Mouse (Mus musculus): ENCODE data around the gene Csnk2b. TPM values are rescaled to one million over a fixed set of nuclear protein-coding genes. Genes with fewer than 3 reads are reported as not detected.

Csnk2b gene
- polyA plus RNA-seq, 2 experiments, result 79.2 to 127 TPM

GRCm38 (mm10) chr17:35077285-35077684 is 44.6 kb downstream of the Csnk2b start:
- Histone ChIP-seq H3K4me2 (ENCODE audit: low read depth) (no peak overlapping the region), H3K27me3 (ENCODE audit: control insufficient read depth, insufficient read depth, low read length) (no peaks in the 10 kb centered on the region), H3K9me3 (ENCODE audit: control insufficient read depth, low read length) (no peaks in the 10 kb centered on the region), H3K27ac (no peak overlapping the region), H3K36me3 (replicated peaks; ENCODE audit: control insufficient read depth, insufficient read depth, low read depth) (no peaks in the 10 kb centered on the region), H3K9ac (replicated peaks) (no peak overlapping the region), H3K4me1 (replicated peaks; ENCODE audit: control insufficient read depth in 2 of 2, insufficient read depth in 2 of 2, low read length in 1 of 2) (peaks cover 12 to 24% of the 10 kb centered on the region in 2 experiments), H3K4me3 (ENCODE audit: insufficient read depth in 1 of 2, low read depth in 2 of 2, low read length in 2 of 2) (no peak overlapping the region)
- DNase-seq (ENCODE audit: low read depth in 3 of 3, low spot score in 3 of 3), result no peak
- no peak for TF ChIP-seq EP300 (IDR thresholded peaks at IDR 0.05; ENCODE audit: low read depth)
- no peak for TF ChIP-seq CTCF (IDR thresholded peaks at IDR 0.05; ENCODE audit: low read depth)
- WGBS (ENCODE audit: insufficient replicate concordance), result 28% methylated on average over 2 of the region's 2 CpGs
- no peak for ATAC-seq (ENCODE audit: insufficient read depth)

- H3K4me3 ChIP-seq (ENCODE audit: insufficient read depth in 1 of 2, low read depth in 2 of 2, low read length in 2 of 2), result no peak within 1 kb of the TSS
- ATAC-seq (ENCODE audit: insufficient read depth) (no peak), DNase-seq (ENCODE audit: low read depth in 3 of 3, low spot score in 3 of 3) (no peak)
- no peaks in the 10 kb centered on the region for H3K36me3 ChIP-seq (replicated peaks; ENCODE audit: control insufficient read depth, insufficient read depth, low read depth)
- no peak for TF ChIP-seq CTCF (IDR thresholded peaks at IDR 0.05; ENCODE audit: low read depth)
- H3K27ac ChIP-seq, result no peak within 1 kb of the TSS
- H3K9me3 ChIP-seq (ENCODE audit: control insufficient read depth, low read length), result no peaks in the 10 kb centered on the region
- 46% methylated on average over 10 of the region's 10 CpGs for WGBS (ENCODE audit: insufficient replicate concordance)
- peaks cover 12 to 24% of the 10 kb centered on the region in 2 experiments for H3K4me1 ChIP-seq (replicated peaks; ENCODE audit: control insufficient read depth in 2 of 2, insufficient read depth in 2 of 2, low read length in 1 of 2)
- H3K4me2 ChIP-seq (ENCODE audit: low read depth), result no peak within 1 kb of the TSS
- H3K9ac ChIP-seq (replicated peaks), result no peak within 1 kb of the TSS
- no peaks in the 10 kb centered on the region for H3K27me3 ChIP-seq (ENCODE audit: control insufficient read depth, insufficient read depth, low read length)
Measured at GRCm38 (mm10) chr17:35076507-35077176, 45.2 kb downstream of the Csnk2b start, which contains the start of gene Ly6g6e. TSS of gene Ly6g6e (plus strand) at chr17:35076902.

GRCm38 (mm10) chr17:35074097-35074496 is 47.8 kb downstream of the Csnk2b start:
- H3K9me3 ChIP-seq (ENCODE audit: control insufficient read depth, low read length), result no peaks in the 10 kb centered on the region
- H3K9ac ChIP-seq (replicated peaks), result no peak overlapping the region
- no peaks in the 10 kb centered on the region for H3K27me3 ChIP-seq (ENCODE audit: control insufficient read depth, insufficient read depth, low read length)
- H3K4me3 ChIP-seq (ENCODE audit: insufficient read depth in 1 of 2, low read depth in 2 of 2, low read length in 2 of 2), result no peak overlapping the region
- TF ChIP-seq EP300 (IDR thresholded peaks at IDR 0.05; ENCODE audit: low read depth), result no peak
- TF ChIP-seq CTCF (IDR thresholded peaks at IDR 0.05; ENCODE audit: low read depth), result no peak
- no peak overlapping the region for H3K27ac ChIP-seq
- DNase-seq (ENCODE audit: low read depth in 3 of 3, low spot score in 3 of 3) (no peak), ATAC-seq (ENCODE audit: insufficient read depth) (no peak)
- H3K4me2 ChIP-seq (ENCODE audit: low read depth), result no peak overlapping the region
- H3K36me3 ChIP-seq (replicated peaks; ENCODE audit: control insufficient read depth, insufficient read depth, low read depth), result no peaks in the 10 kb centered on the region
- peaks cover 0 to 3% of the 10 kb centered on the region in 2 experiments; a peak in 3 of 4 replicates for H3K4me1 ChIP-seq (replicated peaks; ENCODE audit: control insufficient read depth in 2 of 2, insufficient read depth in 2 of 2, low read length in 1 of 2)
- 12% methylated on average over 17 of the region's 17 CpGs for WGBS (ENCODE audit: insufficient replicate concordance)

GRCm38 (mm10) chr17:35071454-35071853 is 50.4 kb downstream of the Csnk2b start:
- WGBS (ENCODE audit: insufficient replicate concordance), result 76% methylated on average over 9 of the region's 9 CpGs
- Histone ChIP-seq H3K9ac (replicated peaks) (no peak overlapping the region), H3K4me1 (replicated peaks; ENCODE audit: control insufficient read depth in 2 of 2, insufficient read depth in 2 of 2, low read length in 1 of 2) (0 out of 4 replicates have a peak, but pooled peaks cover 0 to 2% of the 10 kb centered on the region in 2 experiments), H3K4me2 (ENCODE audit: low read depth) (no peak overlapping the region), H3K27me3 (ENCODE audit: control insufficient read depth, insufficient read depth, low read length) (peaks cover 14% of the 10 kb centered on the region), H3K36me3 (replicated peaks; ENCODE audit: control insufficient read depth, insufficient read depth, low read depth) (no peaks in the 10 kb centered on the region), H3K27ac (no peak overlapping the region), H3K9me3 (ENCODE audit: control insufficient read depth, low read length) (no peaks in the 10 kb centered on the region), H3K4me3 (ENCODE audit: insufficient read depth in 1 of 2, low read depth in 2 of 2, low read length in 2 of 2) (no peak overlapping the region)
- TF ChIP-seq CTCF (IDR thresholded peaks at IDR 0.05; ENCODE audit: low read depth) (no peak), EP300 (IDR thresholded peaks at IDR 0.05; ENCODE audit: low read depth) (no peak)
- no peak for DNase-seq (ENCODE audit: low read depth in 3 of 3, low spot score in 3 of 3)
- ATAC-seq (ENCODE audit: insufficient read depth), result no peak

DNA sequence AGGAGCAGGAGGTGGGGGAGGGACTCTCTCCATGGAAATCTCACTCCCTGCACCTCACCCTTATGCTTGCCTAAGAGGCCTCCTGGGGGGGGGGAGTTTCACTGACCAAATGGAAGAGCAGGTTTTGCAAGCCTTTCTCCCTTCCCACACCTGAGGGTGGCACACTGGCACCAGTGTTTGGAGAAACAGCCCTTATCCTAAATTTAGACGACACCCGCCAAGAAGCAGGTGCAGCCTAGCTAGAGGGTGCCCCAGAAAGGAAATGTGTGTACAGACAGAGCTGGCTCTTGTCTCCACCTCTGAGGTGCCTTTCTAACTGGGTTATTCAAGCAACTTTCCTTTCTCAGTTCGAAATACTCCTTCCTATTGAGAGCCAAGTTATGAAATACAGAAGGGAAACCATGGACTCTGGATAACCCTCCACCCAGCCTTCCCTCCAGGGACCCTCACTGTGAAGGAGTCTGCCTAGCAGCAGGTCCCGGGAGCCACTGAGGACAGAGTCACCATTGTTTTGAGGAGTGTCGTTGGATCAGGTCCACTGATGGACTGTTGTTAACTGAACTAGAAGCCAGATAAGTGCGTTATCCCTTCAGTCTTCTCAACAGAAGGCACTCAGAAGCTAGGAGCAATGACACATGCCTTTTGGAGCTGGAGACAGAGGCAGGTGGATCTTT is 51.2 kb downstream of the Csnk2b start:
- Histone ChIP-seq H3K27me3 (ENCODE audit: control insufficient read depth, insufficient read depth, low read length) (peaks cover 22% of the 10 kb centered on the region), H3K27ac (no peak overlapping the region), H3K4me3 (ENCODE audit: insufficient read depth in 1 of 2, low read depth in 2 of 2, low read length in 2 of 2) (no peak overlapping the region), H3K9me3 (ENCODE audit: control insufficient read depth, low read length) (no peaks in the 10 kb centered on the region), H3K4me1 (replicated peaks; ENCODE audit: control insufficient read depth in 2 of 2, insufficient read depth in 2 of 2, low read length in 1 of 2) (peaks cover 0 to 5% of the 10 kb centered on the region in 2 experiments; a peak in 2 of 4 replicates), H3K9ac (replicated peaks) (no peak overlapping the region), H3K4me2 (ENCODE audit: low read depth) (no peak overlapping the region), H3K36me3 (replicated peaks; ENCODE audit: control insufficient read depth, insufficient read depth, low read depth) (no peaks in the 10 kb centered on the region)
- TF ChIP-seq CTCF (IDR thresholded peaks at IDR 0.05; ENCODE audit: low read depth) (no peak), EP300 (IDR thresholded peaks at IDR 0.05; ENCODE audit: low read depth) (no peak)
- WGBS (ENCODE audit: insufficient replicate concordance), result 46% methylated on average over 6 of the region's 6 CpGs
- no peak for ATAC-seq (ENCODE audit: insufficient read depth)
- no peak for DNase-seq (ENCODE audit: low read depth in 3 of 3, low spot score in 3 of 3)
